Mouse (Mus musculus): Measurements from ENCODE around the gene Usp36. TPM values are rescaled to one million over a fixed set of nuclear protein-coding genes. Genes with fewer than 3 reads are reported as not detected.

Usp36 gene
- total and polyA plus RNA-seq, 2 experiments from 2014 or later = 13.1 to 13.7 TPM

DNA sequence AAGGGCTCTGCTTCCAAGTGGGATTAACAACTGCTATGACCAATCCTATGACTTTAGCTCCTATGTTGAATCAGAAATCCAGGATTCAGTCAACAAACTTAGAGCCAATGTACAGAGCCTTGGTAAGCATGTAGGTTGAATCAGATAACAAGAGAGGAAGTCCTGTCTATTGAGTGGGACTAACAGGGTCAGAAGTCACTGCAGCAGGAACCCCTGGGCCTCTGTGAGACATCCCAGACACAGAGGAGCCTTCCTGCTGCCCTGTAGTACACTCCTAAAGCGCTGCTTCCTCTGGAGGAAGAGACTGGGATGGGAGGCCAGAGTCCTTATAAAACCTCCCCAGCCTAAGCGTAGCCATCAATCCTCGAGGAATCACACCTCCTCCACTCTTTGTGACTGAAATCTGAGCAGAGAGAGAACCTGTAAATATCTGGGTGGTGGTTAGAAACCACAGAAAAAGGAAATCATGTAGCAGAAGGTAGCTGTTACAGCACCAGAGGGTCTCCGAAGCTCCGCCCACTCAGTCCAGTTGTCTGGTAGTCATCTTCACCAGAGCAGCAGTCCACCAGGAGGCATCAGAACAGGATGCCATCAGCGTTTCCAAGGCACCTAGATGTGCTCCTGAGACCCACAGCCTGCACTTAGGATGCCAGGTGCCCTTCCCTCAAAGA is 53.4 kb downstream of the Usp36 start:
- TF ChIP-seq CTCF (IDR thresholded peaks at IDR 0.05) = no peak
- 84% methylated on average over 6 of the region's 6 CpGs for WGBS
- Histone ChIP-seq H3K4me1 (ENCODE audit: insufficient read depth, low read length) (no peaks in the 10 kb centered on the region), H3K9me3 (ENCODE audit: low read length) (no peaks in the 10 kb centered on the region), H3K27me3 (ENCODE audit: insufficient read depth, low read length) (no peaks in the 10 kb centered on the region), H3K4me3 (ENCODE audit: low read depth, low read length) (no peak overlapping the region), H3K36me3 (ENCODE audit: insufficient read depth, low read length) (no peaks in the 10 kb centered on the region), H3K4me2 (ENCODE audit: low read depth, low read length, poor library complexity, severe bottlenecking) (no peak overlapping the region), H3K27ac (ENCODE audit: low read depth, low read length) (peak overlapping the region; percentile 26; the same call in 1 of the 2 replicates), H3K9ac (replicated peaks; ENCODE audit: low read length, poor library complexity, severe bottlenecking) (no peak overlapping the region)
- DNase-seq (ENCODE audit: low spot score) (no peak), ATAC-seq (ENCODE audit: low FRiP score) (no peak)

DNA sequence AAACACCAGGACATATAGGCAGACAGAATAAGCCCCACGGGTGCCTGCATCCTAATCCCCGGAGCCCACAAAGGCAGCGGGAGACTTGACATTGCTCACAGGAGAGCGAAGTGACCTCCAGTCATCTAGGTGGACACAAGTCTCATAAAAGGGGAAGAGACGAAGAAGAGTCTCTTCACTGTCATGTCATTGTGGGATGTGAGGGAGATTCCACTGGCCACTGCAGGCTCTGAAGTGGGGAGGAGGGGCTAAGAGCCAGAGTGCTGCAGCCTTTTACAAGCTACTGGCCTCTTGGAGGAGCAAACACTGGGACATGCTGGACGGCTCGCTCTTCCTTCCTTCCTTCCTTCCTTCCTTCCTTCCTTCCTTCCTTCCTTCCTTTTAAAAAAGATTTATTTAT is 55.1 kb downstream of the Usp36 start:
- H3K4me1 ChIP-seq (ENCODE audit: insufficient read depth, low read length) = no peaks in the 10 kb centered on the region
- H3K36me3 ChIP-seq (ENCODE audit: insufficient read depth, low read length) = no peaks in the 10 kb centered on the region
- WGBS = 80% methylated on average over 7 of the region's 7 CpGs
- no peak for TF ChIP-seq CTCF (IDR thresholded peaks at IDR 0.05)
- H3K27me3 ChIP-seq (ENCODE audit: insufficient read depth, low read length) = no peaks in the 10 kb centered on the region
- DNase-seq (ENCODE audit: low spot score) (no peak), ATAC-seq (ENCODE audit: low FRiP score) (no peak)
- H3K4me2 ChIP-seq (ENCODE audit: low read depth, low read length, poor library complexity, severe bottlenecking) = no peak overlapping the region
- no peaks in the 10 kb centered on the region for H3K9me3 ChIP-seq (ENCODE audit: low read length)
- H3K9ac ChIP-seq (replicated peaks; ENCODE audit: low read length, poor library complexity, severe bottlenecking) = no peak overlapping the region
- no peak overlapping the region for H3K4me3 ChIP-seq (ENCODE audit: low read depth, low read length)
- no peak overlapping the region for H3K27ac ChIP-seq (ENCODE audit: low read depth, low read length)

DNA sequence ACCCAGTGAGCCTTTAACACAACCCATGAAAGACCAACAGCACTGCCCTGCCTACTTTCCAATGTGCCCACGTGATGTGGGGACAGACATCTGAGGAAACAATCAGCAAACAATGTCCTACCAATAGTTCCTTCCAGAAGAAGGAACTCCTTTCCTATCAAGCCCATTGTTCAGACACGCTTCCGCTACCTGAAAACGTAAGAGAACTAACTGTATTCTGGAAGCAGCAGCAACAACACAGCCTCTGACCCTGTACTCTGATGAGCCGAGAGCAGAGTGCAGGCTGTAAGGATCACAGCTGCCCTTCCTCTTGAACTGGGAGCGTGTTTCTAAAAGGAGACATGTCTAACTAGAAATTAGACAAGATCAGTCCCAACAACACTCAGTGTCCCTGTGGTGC is 55.5 kb downstream of the Usp36 start:
- Histone ChIP-seq H3K4me2 (ENCODE audit: low read depth, low read length, poor library complexity, severe bottlenecking) (no peak overlapping the region), H3K4me3 (ENCODE audit: low read depth, low read length) (no peak overlapping the region), H3K36me3 (ENCODE audit: insufficient read depth, low read length) (no peaks in the 10 kb centered on the region), H3K27me3 (ENCODE audit: insufficient read depth, low read length) (no peaks in the 10 kb centered on the region), H3K9me3 (ENCODE audit: low read length) (no peaks in the 10 kb centered on the region), H3K9ac (replicated peaks; ENCODE audit: low read length, poor library complexity, severe bottlenecking) (no peak overlapping the region), H3K27ac (ENCODE audit: low read depth, low read length) (no peak overlapping the region), H3K4me1 (ENCODE audit: insufficient read depth, low read length) (no peaks in the 10 kb centered on the region)
- 80% methylated on average over 6 of the region's 6 CpGs for WGBS
- ATAC-seq (ENCODE audit: low FRiP score) (no peak), DNase-seq (ENCODE audit: low spot score) (no peak)
- no peak for TF ChIP-seq CTCF (IDR thresholded peaks at IDR 0.05)

DNA sequence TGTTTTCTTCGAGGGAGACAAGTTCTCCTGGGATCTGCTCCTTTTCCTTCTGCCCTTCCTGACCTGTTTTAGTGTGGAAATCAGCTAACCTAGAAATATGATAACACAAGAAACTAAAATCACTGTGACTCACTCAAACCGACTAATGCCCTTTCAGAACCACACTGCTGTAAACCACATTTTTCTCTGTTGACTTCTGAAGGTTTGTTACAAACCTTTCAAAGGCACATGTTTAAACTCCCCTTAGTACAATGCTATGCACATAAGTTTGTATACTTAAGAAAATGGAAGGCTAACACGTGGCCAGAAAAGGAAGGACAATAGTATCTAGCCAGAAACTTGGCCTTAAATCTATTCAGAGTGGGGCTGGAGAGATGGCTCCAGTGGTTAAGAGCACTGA is 56.1 kb downstream of the Usp36 start:
- no peaks in the 10 kb centered on the region for H3K27me3 ChIP-seq (ENCODE audit: insufficient read depth, low read length)
- TF ChIP-seq CTCF (IDR thresholded peaks at IDR 0.05) = no peak

DNA sequence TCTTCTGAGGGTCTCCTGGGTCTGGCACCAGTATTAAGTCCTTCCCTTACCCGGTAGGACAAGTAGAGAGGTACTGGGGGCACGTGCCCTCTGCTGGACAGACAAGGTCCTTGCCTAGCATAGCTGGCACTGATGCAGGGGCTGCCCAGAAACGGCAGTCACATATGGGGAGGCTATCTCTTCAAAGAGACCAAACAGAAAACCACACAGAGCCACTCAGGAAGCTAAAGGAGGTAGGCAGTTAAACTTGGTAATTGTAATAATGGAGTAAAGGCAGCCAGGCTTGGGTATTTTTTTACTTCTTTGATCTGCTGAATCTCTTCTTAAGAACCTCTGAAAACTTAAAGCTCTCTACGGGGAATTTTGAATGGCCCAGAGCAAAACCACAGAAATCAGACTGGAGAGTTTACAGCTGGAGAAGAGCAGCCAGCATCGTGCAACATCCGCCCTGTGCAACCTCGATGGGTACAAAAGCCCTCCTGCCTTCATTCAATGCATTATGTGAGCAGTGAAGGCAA is 57.7 kb downstream of the Usp36 start:
- Histone ChIP-seq H3K27me3 (ENCODE audit: insufficient read depth, low read length) (no peaks in the 10 kb centered on the region), H3K36me3 (ENCODE audit: insufficient read depth, low read length) (no peaks in the 10 kb centered on the region), H3K4me3 (ENCODE audit: low read depth, low read length) (no peak overlapping the region), H3K27ac (ENCODE audit: low read depth, low read length) (no peak overlapping the region), H3K9ac (replicated peaks; ENCODE audit: low read length, poor library complexity, severe bottlenecking) (no peak overlapping the region), H3K4me1 (ENCODE audit: insufficient read depth, low read length) (no peaks in the 10 kb centered on the region), H3K9me3 (ENCODE audit: low read length) (no peaks in the 10 kb centered on the region), H3K4me2 (ENCODE audit: low read depth, low read length, poor library complexity, severe bottlenecking) (no peak overlapping the region)
- peak; percentile 67 for TF ChIP-seq CTCF (IDR thresholded peaks at IDR 0.05)
- ATAC-seq (ENCODE audit: low FRiP score) = no peak
- 26% methylated on average over 7 of the region's 7 CpGs for WGBS
- DNase-seq (ENCODE audit: low spot score) = peak; percentile 59

More for the DNA sequence above, 56.1 kb downstream of the Usp36 start:
- H3K9me3 ChIP-seq (ENCODE audit: low read length) = no peaks in the 10 kb centered on the region
- no peak for DNase-seq (ENCODE audit: low spot score)
- no peaks in the 10 kb centered on the region for H3K4me1 ChIP-seq (ENCODE audit: insufficient read depth, low read length)
- WGBS = 72% methylated on average over 3 of the region's 3 CpGs
- no peak for ATAC-seq (ENCODE audit: low FRiP score)
- no peak overlapping the region for H3K27ac ChIP-seq (ENCODE audit: low read depth, low read length)
- no peaks in the 10 kb centered on the region for H3K36me3 ChIP-seq (ENCODE audit: insufficient read depth, low read length)
- no peak overlapping the region for H3K4me2 ChIP-seq (ENCODE audit: low read depth, low read length, poor library complexity, severe bottlenecking)
- H3K9ac ChIP-seq (replicated peaks; ENCODE audit: low read length, poor library complexity, severe bottlenecking) = no peak overlapping the region
- no peak overlapping the region for H3K4me3 ChIP-seq (ENCODE audit: low read depth, low read length)

DNA sequence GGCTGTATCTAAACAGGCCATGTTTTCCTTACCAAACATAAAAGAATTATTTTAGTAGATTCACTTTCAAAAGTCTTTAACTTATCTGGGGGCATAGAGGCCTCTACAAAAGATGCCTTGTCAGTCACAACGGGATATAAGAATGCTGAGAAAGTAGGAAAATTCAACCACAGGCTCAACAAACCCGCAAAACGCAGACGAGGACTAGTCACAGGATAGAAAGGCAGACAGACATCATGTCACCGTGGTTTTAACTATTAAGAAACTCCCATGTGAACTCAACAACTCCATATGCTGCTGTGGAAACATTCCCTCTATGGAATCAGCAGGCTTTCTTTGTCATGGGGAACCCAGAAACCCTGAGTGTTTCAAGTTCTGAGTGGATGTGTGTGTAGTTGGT is 60.1 kb downstream of the Usp36 start:
- H3K4me1 ChIP-seq (ENCODE audit: insufficient read depth, low read length) = no peaks in the 10 kb centered on the region
- H3K27me3 ChIP-seq (ENCODE audit: insufficient read depth, low read length) = no peaks in the 10 kb centered on the region
- no peak overlapping the region for H3K4me3 ChIP-seq (ENCODE audit: low read depth, low read length)
- no peak for DNase-seq (ENCODE audit: low spot score)
- no peak for TF ChIP-seq CTCF (IDR thresholded peaks at IDR 0.05)
- WGBS = 86% methylated on average over 5 of the region's 5 CpGs
- no peak overlapping the region for H3K27ac ChIP-seq (ENCODE audit: low read depth, low read length)
- H3K9ac ChIP-seq (replicated peaks; ENCODE audit: low read length, poor library complexity, severe bottlenecking) = no peak overlapping the region
- H3K36me3 ChIP-seq (ENCODE audit: insufficient read depth, low read length) = no peaks in the 10 kb centered on the region
- H3K9me3 ChIP-seq (ENCODE audit: low read length) = no peaks in the 10 kb centered on the region
- no peak for ATAC-seq (ENCODE audit: low FRiP score)
- no peak overlapping the region for H3K4me2 ChIP-seq (ENCODE audit: low read depth, low read length, poor library complexity, severe bottlenecking)

Data from midbrain, postnatal 0 days (tissue).